Mouse (Mus musculus): ENCODE results near the gene Ralgps1. TPM values are rescaled to one million over a fixed set of nuclear protein-coding genes. Genes with fewer than 3 reads are reported as not detected.

The Ralgps1 gene
- polyA plus RNA-seq, 1 experiment from 2014 or later, result 3.2 TPM

GRCm38 (mm10) chr2:33302405-33302804, 68.9 kb downstream of the Ralgps1 start:
- ATAC-seq (ENCODE audit: insufficient number of reproducible peaks, low FRiP score, low TSS enrichment, low read depth), result no peak
- Histone ChIP-seq H3K4me2 (replicated peaks) (no peak overlapping the region), H3K27me3 (no peaks in the 10 kb centered on the region), H3K4me1 (peaks cover 39% of the 10 kb centered on the region), H3K9ac (no peak overlapping the region), H3K4me3 (replicated peaks) (no peak overlapping the region), H3K36me3 (no peaks in the 10 kb centered on the region), H3K9me3 (replicated peaks) (no peaks in the 10 kb centered on the region), H3K27ac (replicated peaks) (no peak overlapping the region)
- 61% methylated on average over 3 of the region's 3 CpGs for WGBS

- H3K9ac ChIP-seq, result no peak overlapping the region
- H3K4me3 ChIP-seq (replicated peaks), result no peak overlapping the region
- no peak overlapping the region for H3K4me2 ChIP-seq (replicated peaks)
- H3K27ac ChIP-seq (replicated peaks), result no peak overlapping the region; the same call in 1 of the 2 replicates
- 13% methylated on average over 3 of the region's 3 CpGs for WGBS
- 0 out of 2 replicates have a peak, but pooled peaks have one; percentile 54 for ATAC-seq (ENCODE audit: insufficient number of reproducible peaks, low FRiP score, low TSS enrichment, low read depth)
- no peaks in the 10 kb centered on the region for H3K36me3 ChIP-seq
- peaks cover 39% of the 10 kb centered on the region for H3K4me1 ChIP-seq
- H3K9me3 ChIP-seq (replicated peaks), result no peaks in the 10 kb centered on the region
- no peaks in the 10 kb centered on the region for H3K27me3 ChIP-seq
These were observed 70.8 kb downstream of the Ralgps1 start for GRCm38 (mm10) chr2:33300371-33301046.

GRCm38 (mm10) chr2:33298928-33299327, 72.4 kb downstream of the Ralgps1 start:
- no peak for ATAC-seq (ENCODE audit: insufficient number of reproducible peaks, low FRiP score, low TSS enrichment, low read depth)

GRCm38 (mm10) chr2:33295115-33295514, 76.2 kb downstream of the Ralgps1 start:
- 64% methylated on average over 5 of the region's 5 CpGs for WGBS
- no peaks in the 10 kb centered on the region for H3K36me3 ChIP-seq
- no peak for ATAC-seq (ENCODE audit: insufficient number of reproducible peaks, low FRiP score, low TSS enrichment, low read depth)
- no peak overlapping the region for H3K9ac ChIP-seq
- H3K27ac ChIP-seq (replicated peaks), result no peak overlapping the region
- no peak overlapping the region for H3K4me3 ChIP-seq (replicated peaks)
- H3K9me3 ChIP-seq (replicated peaks), result no peaks in the 10 kb centered on the region
- H3K27me3 ChIP-seq, result no peaks in the 10 kb centered on the region
- H3K4me1 ChIP-seq, result peaks cover 11% of the 10 kb centered on the region
- no peak overlapping the region for H3K4me2 ChIP-seq (replicated peaks)

More at GRCm38 (mm10) chr2:33298928-33299327, 72.4 kb downstream of the Ralgps1 start:
- H3K4me1 ChIP-seq, result peaks cover 39% of the 10 kb centered on the region
- no peaks in the 10 kb centered on the region for H3K9me3 ChIP-seq (replicated peaks)
- H3K27me3 ChIP-seq, result no peaks in the 10 kb centered on the region
- no peak overlapping the region for H3K4me2 ChIP-seq (replicated peaks)
- WGBS, result 80% methylated on average over 4 of the region's 4 CpGs
- no peak overlapping the region for H3K27ac ChIP-seq (replicated peaks)
- no peaks in the 10 kb centered on the region for H3K36me3 ChIP-seq
- H3K4me3 ChIP-seq (replicated peaks), result no peak overlapping the region
- H3K9ac ChIP-seq, result no peak overlapping the region

GRCm38 (mm10) chr2:33292057-33292456, 79.2 kb downstream of the Ralgps1 start:
- ATAC-seq (ENCODE audit: insufficient number of reproducible peaks, low FRiP score, low TSS enrichment, low read depth), result no peak
- WGBS, result 81% methylated on average over 2 of the region's 2 CpGs

GRCm38 (mm10) chr2:33290491-33290890, 80.8 kb downstream of the Ralgps1 start:
- H3K4me2 ChIP-seq (replicated peaks), result no peak overlapping the region
- H3K4me1 ChIP-seq, result no peaks in the 10 kb centered on the region
- no peak overlapping the region for H3K27ac ChIP-seq (replicated peaks)
- 0 out of 2 replicates have a peak, but pooled peaks cover 5% of the 10 kb centered on the region for H3K9me3 ChIP-seq (replicated peaks)
- ATAC-seq (ENCODE audit: insufficient number of reproducible peaks, low FRiP score, low TSS enrichment, low read depth), result no peak
- H3K9ac ChIP-seq, result no peak overlapping the region
- no peaks in the 10 kb centered on the region for H3K36me3 ChIP-seq
- WGBS, result 73% methylated on average over 8 of the region's 8 CpGs
- no peak overlapping the region for H3K4me3 ChIP-seq (replicated peaks)
- no peaks in the 10 kb centered on the region for H3K27me3 ChIP-seq

More at GRCm38 (mm10) chr2:33292057-33292456, 79.2 kb downstream of the Ralgps1 start:
- H3K4me1 ChIP-seq, result no peaks in the 10 kb centered on the region
- no peak overlapping the region for H3K27ac ChIP-seq (replicated peaks)
- H3K27me3 ChIP-seq, result no peaks in the 10 kb centered on the region
- no peak overlapping the region for H3K4me2 ChIP-seq (replicated peaks)
- H3K9me3 ChIP-seq (replicated peaks), result 0 out of 2 replicates have a peak, but pooled peaks cover 5% of the 10 kb centered on the region
- H3K36me3 ChIP-seq, result no peaks in the 10 kb centered on the region
- no peak overlapping the region for H3K4me3 ChIP-seq (replicated peaks)
- no peak overlapping the region for H3K9ac ChIP-seq

- H3K4me3 ChIP-seq (replicated peaks), result no peak overlapping the region
- H3K4me1 ChIP-seq, result no peaks in the 10 kb centered on the region
- H3K4me2 ChIP-seq (replicated peaks), result no peak overlapping the region
- no peak overlapping the region for H3K9ac ChIP-seq
- no peaks in the 10 kb centered on the region for H3K27me3 ChIP-seq
- 81% methylated on average over 5 of the region's 5 CpGs for WGBS
- 0 out of 2 replicates have a peak, but pooled peaks cover 5% of the 10 kb centered on the region for H3K9me3 ChIP-seq (replicated peaks)
- no peaks in the 10 kb centered on the region for H3K36me3 ChIP-seq
- H3K27ac ChIP-seq (replicated peaks), result no peak overlapping the region
- no peak for ATAC-seq (ENCODE audit: insufficient number of reproducible peaks, low FRiP score, low TSS enrichment, low read depth)
These were observed 82.4 kb downstream of the Ralgps1 start for GRCm38 (mm10) chr2:33288837-33289236.

- Histone ChIP-seq H3K27ac (replicated peaks) (no peak overlapping the region), H3K4me3 (replicated peaks) (no peak overlapping the region), H3K9ac (no peak overlapping the region), H3K36me3 (no peaks in the 10 kb centered on the region), H3K4me1 (peaks cover 4% of the 10 kb centered on the region; the same call in 1 of the 2 replicates), H3K9me3 (replicated peaks) (0 out of 2 replicates have a peak, but pooled peaks cover 5% of the 10 kb centered on the region), H3K27me3 (no peaks in the 10 kb centered on the region), H3K4me2 (replicated peaks) (no peak overlapping the region)
- 72% methylated on average over 2 of the region's 2 CpGs for WGBS
- no peak for ATAC-seq (ENCODE audit: insufficient number of reproducible peaks, low FRiP score, low TSS enrichment, low read depth)
These were observed 87.6 kb downstream of the Ralgps1 start for GRCm38 (mm10) chr2:33283674-33284073.

- Histone ChIP-seq H3K27ac (replicated peaks) (no peak overlapping the region), H3K9ac (no peak overlapping the region), H3K36me3 (no peaks in the 10 kb centered on the region), H3K4me2 (replicated peaks) (no peak overlapping the region), H3K4me3 (replicated peaks) (no peak overlapping the region), H3K9me3 (replicated peaks) (0 out of 2 replicates have a peak, but pooled peaks cover 5% of the 10 kb centered on the region), H3K27me3 (no peaks in the 10 kb centered on the region), H3K4me1 (peaks cover 4% of the 10 kb centered on the region; the same call in 1 of the 2 replicates)
- WGBS, result 64% methylated on average over 4 of the region's 4 CpGs
- ATAC-seq (ENCODE audit: insufficient number of reproducible peaks, low FRiP score, low TSS enrichment, low read depth), result peak; percentile 29; the same call in 1 of the 2 replicates
These were observed 88.4 kb downstream of the Ralgps1 start for GRCm38 (mm10) chr2:33282877-33283276.

GRCm38 (mm10) chr2:33281807-33282206, 89.5 kb downstream of the Ralgps1 start:
- H3K27ac ChIP-seq (replicated peaks), result no peak overlapping the region
- 89% methylated on average over 5 of the region's 5 CpGs for WGBS
- no peaks in the 10 kb centered on the region for H3K9me3 ChIP-seq (replicated peaks)
- no peak overlapping the region for H3K9ac ChIP-seq
- H3K4me3 ChIP-seq (replicated peaks), result no peak overlapping the region
- no peaks in the 10 kb centered on the region for H3K27me3 ChIP-seq
- no peaks in the 10 kb centered on the region for H3K36me3 ChIP-seq
- H3K4me1 ChIP-seq, result peaks cover 4% of the 10 kb centered on the region; the same call in 1 of the 2 replicates
- H3K4me2 ChIP-seq (replicated peaks), result no peak overlapping the region
- no peak for ATAC-seq (ENCODE audit: insufficient number of reproducible peaks, low FRiP score, low TSS enrichment, low read depth)

GRCm38 (mm10) chr2:33280525-33280924, 90.8 kb downstream of the Ralgps1 start:
- WGBS, result 55% methylated on average over 2 of the region's 2 CpGs
- no peak for ATAC-seq (ENCODE audit: insufficient number of reproducible peaks, low FRiP score, low TSS enrichment, low read depth)
- no peaks in the 10 kb centered on the region for H3K36me3 ChIP-seq
- no peaks in the 10 kb centered on the region for H3K9me3 ChIP-seq (replicated peaks)
- H3K4me1 ChIP-seq, result peaks cover 4% of the 10 kb centered on the region; the same call in 1 of the 2 replicates
- H3K4me2 ChIP-seq (replicated peaks), result no peak overlapping the region
- H3K27me3 ChIP-seq, result no peaks in the 10 kb centered on the region
- no peak overlapping the region for H3K4me3 ChIP-seq (replicated peaks)
- H3K27ac ChIP-seq (replicated peaks), result no peak overlapping the region
- no peak overlapping the region for H3K9ac ChIP-seq

Measured in embryonic facial prominence, embryonic 15.5 days (tissue).